Mouse (Mus musculus) liver, adult 2 months (tissue): ENCODE data around the gene C730034F03Rik.

Source experiments
- CTCF ChIP-seq: fragments of 200-500 bp; IDR thresholded peaks from 2 replicates; pipeline ENCODE4 v1.5.1; 2011; ENCODE audit warnings: low read depth, low read length, control low read depth
- POLR2A ChIP-seq: fragments of 200-500 bp; IDR thresholded peaks from 2 replicates; pipeline ENCODE4 v1.6.1; 2011; ENCODE audit warnings: low read length, control low read depth; ENCODE audit not compliant: insufficient read depth; ENCODE audit errors: extremely low read depth

DNA sequence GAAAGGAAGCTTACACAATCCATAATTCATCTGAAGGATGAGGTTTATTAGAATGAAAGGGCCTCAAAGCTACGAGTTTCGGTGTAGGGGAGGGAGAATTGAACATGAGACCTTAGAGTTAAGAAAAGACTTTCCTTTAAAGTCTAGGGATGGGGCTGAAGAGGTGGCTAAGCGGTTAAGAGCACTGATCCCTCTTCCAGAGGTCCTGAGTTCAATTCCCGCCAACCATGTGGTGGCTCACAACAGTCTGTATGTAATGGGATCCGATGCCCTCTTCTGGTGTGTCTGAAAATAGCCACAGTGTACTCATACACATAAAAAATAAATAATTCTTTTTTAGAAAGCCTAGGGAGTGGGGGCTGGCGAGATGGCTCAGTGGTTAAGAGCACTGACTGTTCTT is 952 bp downstream of the C730034F03Rik start:
- TF ChIP-seq CTCF = no peak
- no peak for TF ChIP-seq POLR2A
